Mouse (Mus musculus): ENCODE measurements around the gene Bbs9.

Bbs9 gene

GRCm38 (mm10) chr9:22737893-22738292, 262.4 kb downstream of the Bbs9 start:
- in situ Hi-C loops (cut with MboI, MseI), result no loop called here

GRCm38 (mm10) chr9:22738861-22739260, 263.3 kb downstream of the Bbs9 start:
- in situ Hi-C loops (cut with MboI, MseI), result no loop called here

- in situ Hi-C loops (cut with MboI, MseI), result no loop called here
Observed at GRCm38 (mm10) chr9:22741967-22742366, 266.5 kb downstream of the Bbs9 start.

GRCm38 (mm10) chr9:22748617-22749016, 273.1 kb downstream of the Bbs9 start:
- in situ Hi-C loops (cut with MboI, MseI), result no loop called here

GRCm38 (mm10) chr9:22750779-22751545, 275.4 kb downstream of the Bbs9 start:
- in situ Hi-C loops (cut with MboI, MseI), result loop anchor here (5.0 kb wide), 1 partner anchor 49 kb away; no protein-coding TSS in a partner anchor

- in situ Hi-C loops (cut with MboI, MseI), result loop anchor here (5.0 kb wide), 1 partner anchor 49 kb away; no protein-coding TSS in a partner anchor
Observed at GRCm38 (mm10) chr9:22751546-22751929, 276.0 kb downstream of the Bbs9 start.

- in situ Hi-C loops (cut with MboI, MseI), result loop anchor here (5.0 kb wide), 1 partner anchor 52 kb away; no protein-coding TSS in a partner anchor
Observed at GRCm38 (mm10) chr9:22754081-22754672, 278.7 kb downstream of the Bbs9 start.

GRCm38 (mm10) chr9:22758487-22758886, 283.0 kb downstream of the Bbs9 start:
- in situ Hi-C loops (cut with MboI, MseI), result no loop called here

- in situ Hi-C loops (cut with MboI, MseI), result no loop called here
Observed at GRCm38 (mm10) chr9:22759241-22759640, 283.7 kb downstream of the Bbs9 start.

GRCm38 (mm10) chr9:22760376-22760775, 284.9 kb downstream of the Bbs9 start:
- in situ Hi-C loops (cut with MboI, MseI), result no loop called here

GRCm38 (mm10) chr9:22761487-22761886, 286.0 kb downstream of the Bbs9 start:
- in situ Hi-C loops (cut with MboI, MseI), result no loop called here

GRCm38 (mm10) chr9:22765618-22766220, 290.2 kb downstream of the Bbs9 start:
- in situ Hi-C loops (cut with MboI, MseI), result no loop called here

GRCm38 (mm10) chr9:22767154-22767553, 291.6 kb downstream of the Bbs9 start:
- in situ Hi-C loops (cut with MboI, MseI), result no loop called here

- in situ Hi-C loops (cut with MboI, MseI), result no loop called here
Observed at GRCm38 (mm10) chr9:22767860-22768259, 292.3 kb downstream of the Bbs9 start.

GRCm38 (mm10) chr9:22771785-22772184, 296.3 kb downstream of the Bbs9 start:
- in situ Hi-C loops (cut with MboI, MseI), result no loop called here

GRCm38 (mm10) chr9:22776246-22776961, 300.9 kb downstream of the Bbs9 start:
- in situ Hi-C loops (cut with MboI, MseI), result no loop called here

GRCm38 (mm10) chr9:22777425-22777824, 301.9 kb downstream of the Bbs9 start:
- in situ Hi-C loops (cut with MboI, MseI), result no loop called here

- in situ Hi-C loops (cut with MboI, MseI), result no loop called here
Observed at GRCm38 (mm10) chr9:22779631-22780030, 304.1 kb downstream of the Bbs9 start.

- in situ Hi-C loops (cut with MboI, MseI), result no loop called here
Observed at GRCm38 (mm10) chr9:22786006-22786405, 310.5 kb downstream of the Bbs9 start.

- in situ Hi-C loops (cut with MboI, MseI), result no loop called here
Observed at GRCm38 (mm10) chr9:22788423-22788822, 312.9 kb downstream of the Bbs9 start.

GRCm38 (mm10) chr9:22788850-22789249, 313.3 kb downstream of the Bbs9 start:
- in situ Hi-C loops (cut with MboI, MseI), result no loop called here
